Mouse (Mus musculus) left cerebral cortex, adult 18-20 months (tissue): ENCODE measurements around the gene Prdx2. TPM values are rescaled to one million over a fixed set of nuclear protein-coding genes. Genes with fewer than 3 reads are reported as not detected.
A peak's percentile ranks its signal among the peaks of the same experiment; 100 is the strongest.

Experiments used
- DNase-seq, 2 experiments: peaks; one replicate each; pipeline ENCODE4 v3.0.0; 2021 to 2022; ENCODE audit warnings: low spot score in 2 of 2, mixed read lengths in 1 of 2
- total RNA-seq, 2 experiments: library from RNA; stranded (reverse); gene quantifications; 2 replicates each; pipeline ENCODE4 v1.2.3; 2021

Prdx2 gene
- total RNA-seq, 2 experiments from 2014 or later: 338 to 344 TPM

- DNase-seq: peak; percentile 95 to 96
Measured at GRCm38 (mm10) chr8:84976031-84976762, 6.8 kb downstream of the Prdx2 start.

GRCm38 (mm10) chr8:84976763-84977434, 7.5 kb downstream of the Prdx2 start:
- DNase-seq: no peak

- peak; percentile 70 to 71 for DNase-seq
Measured at GRCm38 (mm10) chr8:84977435-84978247, 8.3 kb downstream of the Prdx2 start.

GRCm38 (mm10) chr8:84978248-84978940, 9.0 kb downstream of the Prdx2 start, which contains the start of gene Junb:
Gene Junb (minus strand): TSS chr8:84978718.
- DNase-seq: peak; percentile 97 to 98

GRCm38 (mm10) chr8:84979599-84980421, 10.4 kb downstream of the Prdx2 start:
- DNase-seq: peak; percentile 89 to 93

- peak in 1 of 2 experiments; percentile 25 for DNase-seq
Measured at GRCm38 (mm10) chr8:84980622-84981358, 11.4 kb downstream of the Prdx2 start.

- DNase-seq: no peak
Measured at GRCm38 (mm10) chr8:84981644-84982498, 12.5 kb downstream of the Prdx2 start.

- no peak for DNase-seq
Measured at GRCm38 (mm10) chr8:84982499-84983011, 13.2 kb downstream of the Prdx2 start.

GRCm38 (mm10) chr8:84984294-84985048, 15.1 kb downstream of the Prdx2 start:
- DNase-seq: no peak

- peak; percentile 22 for DNase-seq
Measured at GRCm38 (mm10) chr8:84985049-84985683, 15.8 kb downstream of the Prdx2 start.

- peak; percentile 95 to 97 for DNase-seq
Measured at GRCm38 (mm10) chr8:84985684-84986378, 16.4 kb downstream of the Prdx2 start.

- DNase-seq: no peak
Measured at GRCm38 (mm10) chr8:84986379-84986945, 17.1 kb downstream of the Prdx2 start.

GRCm38 (mm10) chr8:84987388-84987787, 18.0 kb downstream of the Prdx2 start:
- DNase-seq: no peak

GRCm38 (mm10) chr8:84987903-84988302, 18.5 kb downstream of the Prdx2 start:
- DNase-seq: no peak

- no peak for DNase-seq
Measured at GRCm38 (mm10) chr8:84989311-84989731, 19.9 kb downstream of the Prdx2 start.

GRCm38 (mm10) chr8:84989810-84990209, 20.4 kb downstream of the Prdx2 start:
- peak; percentile 89 to 90 for DNase-seq
